ENCODE assay signal across 7 mouse cellular contexts in the genomic region with DNA sequence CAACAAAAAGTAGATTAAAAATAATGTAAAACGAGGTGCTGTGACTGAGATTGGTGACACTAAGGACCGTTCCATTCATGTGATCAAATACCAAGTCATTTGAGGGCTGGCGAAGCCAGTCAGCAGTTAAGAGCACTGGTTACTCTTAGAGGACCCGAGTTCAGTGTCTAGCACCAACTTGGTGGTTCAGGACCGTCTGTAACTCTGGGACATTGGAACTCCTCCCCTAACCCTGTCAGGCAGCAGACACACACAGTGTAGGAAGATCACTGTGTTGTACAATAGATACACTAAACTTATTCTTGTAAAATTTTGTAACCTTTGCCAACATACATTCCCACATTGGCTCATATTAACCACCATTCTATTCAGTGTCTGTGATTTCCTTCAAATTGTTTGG. TPM values are rescaled to one million over a fixed set of nuclear protein-coding genes. Genes with fewer than 3 reads are reported as not detected.
DNase-seq lines count a peak whose midpoint lies in the region; ATAC-seq and TF ChIP-seq lines count a peak whose summit lies in the region.

No protein-coding gene starts in this region.

- 21% methylated on average over 5 of the region's 5 CpGs for WGBS in spleen, adult 2 months
- 16% methylated on average over 5 of the region's 5 CpGs for WGBS in embryonic facial prominence, embryonic 14.5 days
- WGBS in limb, embryonic 13.5 days = 18% methylated on average over 5 of the region's 5 CpGs

- TF ChIP-seq POLR2A in spleen, adult 2 months (IDR thresholded peaks at IDR 0.05; ENCODE audit: low read depth, low read length) = no peak

- peak overlapping the region; percentile 61 for H3K4me2 ChIP-seq in embryonic facial prominence, embryonic 14.5 days (ENCODE audit: low read depth, low read length)
- peak overlapping the region; percentile 71 for H3K4me2 ChIP-seq in limb, embryonic 13.5 days (replicated peaks)

- no peak for DNase-seq in spleen, adult 2 months (ENCODE audit: low read depth in 1 of 2, low spot score in 2 of 2)
- DNase-seq in spleen, adult 12 weeks (ENCODE audit: low spot score) = no peak
- DNase-seq in embryonic facial prominence, embryonic 14.5 days (ENCODE audit: low spot score) = no peak
- DNase-seq in splenic B cell, adult 2 months (ENCODE audit: low read depth, low spot score) = peak; percentile 4
- DNase-seq in left cerebral cortex, postnatal 4 days = no peak
- no peak for DNase-seq in cerebellum, postnatal 25 days

- no peak overlapping the region for H3K27ac ChIP-seq in spleen, adult 2 months (ENCODE audit: insufficient read depth, low read length)
- H3K27ac ChIP-seq in embryonic facial prominence, embryonic 14.5 days (replicated peaks; ENCODE audit: low read depth, low read length) = no peak overlapping the region
- no peak overlapping the region for H3K27ac ChIP-seq in limb, embryonic 13.5 days

- H3K27me3 ChIP-seq in spleen, adult 2 months (ENCODE audit: control insufficient read depth, insufficient read depth, low read length) = no peaks in the 10 kb centered on the region
- no peaks in the 10 kb centered on the region for H3K27me3 ChIP-seq in embryonic facial prominence, embryonic 14.5 days (replicated peaks; ENCODE audit: control insufficient read depth, insufficient read depth, low read length)
- no peaks in the 10 kb centered on the region for H3K27me3 ChIP-seq in limb, embryonic 13.5 days
- no peaks in the 10 kb centered on the region for H3K27me3 ChIP-seq in splenic B cell, adult 2 months (ENCODE audit: control insufficient read depth, insufficient read depth, low read length, poor library complexity, severe bottlenecking)

- H3K9ac ChIP-seq in embryonic facial prominence, embryonic 14.5 days (ENCODE audit: low read depth, low read length) = peak overlapping the region; percentile 91
- peak overlapping the region; percentile 98 for H3K9ac ChIP-seq in limb, embryonic 13.5 days

- H3K4me3 ChIP-seq in spleen, adult 2 months (ENCODE audit: extremely low read depth, insufficient read depth, insufficient read length) = 0 out of 2 replicates have a peak overlapping the region, but pooled peaks have one; percentile 77
- H3K4me3 ChIP-seq in embryonic facial prominence, embryonic 14.5 days (ENCODE audit: low read depth, low read length) = peak overlapping the region; percentile 84
- H3K4me3 ChIP-seq in limb, embryonic 13.5 days = peak overlapping the region; percentile 89

- no peaks in the 10 kb centered on the region for H3K9me3 ChIP-seq in embryonic facial prominence, embryonic 14.5 days (ENCODE audit: control insufficient read depth, low read length)
- H3K9me3 ChIP-seq in limb, embryonic 13.5 days = no peaks in the 10 kb centered on the region

- no peak for TF ChIP-seq CTCF in spleen, adult 2 months (IDR thresholded peaks at IDR 0.05; ENCODE audit: extremely low read depth, insufficient read depth, insufficient read length, insufficient replicate concordance)

- intact Hi-C loops in left cerebral cortex, postnatal 4 days (cut with DNase I) = loop anchor here (10.0 kb wide), 1 partner anchor 80 kb away; no protein-coding TSS in a partner anchor

- ATAC-seq in embryonic facial prominence, embryonic 14.5 days (ENCODE audit: low read depth) = no peak
- ATAC-seq in limb, embryonic 13.5 days (ENCODE audit: low FRiP score, low read depth) = 0 out of 2 replicates have a peak, but pooled peaks have one; percentile 13

- peaks cover 3% of the 10 kb centered on the region; the same call in 1 of the 2 replicates for H3K4me1 ChIP-seq in spleen, adult 2 months (ENCODE audit: control insufficient read depth, insufficient read depth, insufficient read length)
- peaks cover 8% of the 10 kb centered on the region; the same call in 1 of the 2 replicates for H3K4me1 ChIP-seq in embryonic facial prominence, embryonic 14.5 days (ENCODE audit: control insufficient read depth, insufficient read depth, low read length)
- peaks cover 15% of the 10 kb centered on the region for H3K4me1 ChIP-seq in limb, embryonic 13.5 days

- peaks cover 3% of the 10 kb centered on the region; the same call in 1 of the 2 replicates for H3K36me3 ChIP-seq in spleen, adult 2 months (ENCODE audit: control insufficient read depth, insufficient read depth, low read length)
- H3K36me3 ChIP-seq in embryonic facial prominence, embryonic 14.5 days (ENCODE audit: control insufficient read depth, insufficient read depth, low read length) = peaks cover 37% of the 10 kb centered on the region
- peaks cover 33% of the 10 kb centered on the region for H3K36me3 ChIP-seq in limb, embryonic 13.5 days
- no peaks in the 10 kb centered on the region for H3K36me3 ChIP-seq in splenic B cell, adult 2 months (ENCODE audit: control insufficient read depth, insufficient read depth, low read length, poor library complexity, severe bottlenecking)

RNA-seq across cellular contexts. Expression of a gene that starts 0.8 kb away (rescaled TPM):
- polyA plus RNA-seq in spleen, adult 2 months (2012; rRNA removed) = 1.6 and 2.1 TPM in 2 replicates
- polyA plus RNA-seq in embryonic facial prominence, embryonic 14.5 days (2014; fragmentation: Nextera tagmentation; extraction: Ambion mirVana) = 10.4 and 11.5 TPM in 2 replicates
- 13.0 and 13.7 TPM in 2 replicates for polyA plus RNA-seq in limb, embryonic 13.5 days (2015; fragmentation: Nextera tagmentation; extraction: Ambion mirVana)
- total RNA-seq in left cerebral cortex, postnatal 4 days (2021) = 10 to 100 TPM; 17.4 to 19.4 TPM

RNA-seq across cellular contexts. Expression of a gene that starts 41.5 kb away (rescaled TPM):
- polyA plus RNA-seq in spleen, adult 2 months (2012; rRNA removed) = 2.2 and 2.8 TPM in 2 replicates
- 32.9 and 37.6 TPM in 2 replicates for polyA plus RNA-seq in embryonic facial prominence, embryonic 14.5 days (2014; fragmentation: Nextera tagmentation; extraction: Ambion mirVana)
- 52.9 and 58.1 TPM in 2 replicates for polyA plus RNA-seq in limb, embryonic 13.5 days (2015; fragmentation: Nextera tagmentation; extraction: Ambion mirVana)
- 10 to 100 TPM; 38.0 to 38.6 TPM for total RNA-seq in left cerebral cortex, postnatal 4 days (2021)
